Mouse (Mus musculus) midbrain, embryonic 14.5 days (tissue): ENCODE results near the gene Gm27027. TPM values are rescaled to one million over a fixed set of nuclear protein-coding genes. Genes with fewer than 3 reads are reported as not detected.

ENCODE experiments used
- polyA plus RNA-seq: library from polyadenylated mRNA; unstranded; fragments of >200 nt; fragmentation: Nextera tagmentation; extraction: Ambion mirVana; gene quantifications from 2 replicates; pipeline ENCODE4 v1.2.1, GENCODE M21; 2014

Gene Gm27027
- polyA plus RNA-seq, 1 experiment from 2014 or later, result not detected

Other genes with a start within 250 kb of the Gm27027 start
- 61.0 and 69.9 TPM in 2 replicates for gene Ext2, start 173.8 kb downstream of the Gm27027 start, polyA plus RNA-seq
- gene Accs, start 146.4 kb downstream of the Gm27027 start, polyA plus RNA-seq, result 4.9 and 5.6 TPM in 2 replicates
- 0.18 and 0.19 TPM in 2 replicates for gene Accsl, start 127.2 kb downstream of the Gm27027 start, polyA plus RNA-seq
- gene Gm13889, start 39.2 kb downstream of the Gm27027 start, polyA plus RNA-seq, result 6.2 TPM in 2 replicates
- 45.7 and 53.7 TPM in 2 replicates for gene Alkbh3, start 14.5 kb upstream of the Gm27027 start, polyA plus RNA-seq
- 145 and 154 TPM in 2 replicates for gene Hsd17b12, start 161.6 kb upstream of the Gm27027 start, polyA plus RNA-seq